Comparison of ENCODE assay signal across 8 mouse cellular contexts in the genomic region with DNA sequence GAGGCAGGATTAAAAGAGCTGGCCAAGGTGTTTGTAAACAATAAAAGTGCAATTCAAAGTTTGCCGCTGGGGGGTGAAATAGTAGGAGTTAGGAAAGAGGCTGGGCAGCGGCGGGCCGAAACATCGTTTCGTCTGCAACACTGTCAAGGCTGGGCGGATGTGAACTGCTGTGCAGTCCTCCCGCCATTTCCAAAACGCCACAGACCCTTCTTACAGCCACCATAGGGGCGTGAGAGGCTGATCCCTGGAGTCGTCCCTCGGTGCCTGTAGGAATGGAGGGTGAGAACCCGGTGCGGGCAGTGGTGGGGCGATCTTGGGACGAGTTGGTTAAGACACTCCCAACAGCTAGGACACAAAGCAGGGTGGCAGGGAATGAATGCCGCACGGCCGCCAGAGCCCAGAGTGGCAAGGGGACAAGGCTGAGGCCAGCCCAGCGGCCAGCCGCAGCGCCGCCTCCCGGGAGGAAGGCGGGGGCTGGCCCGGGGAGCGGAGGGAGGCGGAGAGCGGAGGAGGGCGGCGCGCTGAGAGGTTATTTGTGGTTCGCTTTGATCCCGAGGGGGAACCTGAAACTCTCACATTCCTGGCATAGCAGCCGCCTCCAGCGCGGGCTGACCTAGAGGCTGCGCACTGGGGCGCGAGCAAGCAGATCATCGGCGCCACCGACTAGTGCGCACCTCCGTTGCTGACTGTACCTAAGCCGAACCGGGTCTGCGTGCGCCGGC. TPM values are rescaled to one million over a fixed set of nuclear protein-coding genes. Genes with fewer than 3 reads are reported as not detected.
A peak's percentile ranks its signal among the peaks of the same experiment; 100 is the strongest.
DNase-seq lines count a peak whose midpoint lies in the region; ATAC-seq lines count a peak whose summit lies in the region.

No protein-coding gene starts in this region.

- H3K4me1 ChIP-seq in forebrain, embryonic 12.5 days: peaks cover 59% of the 10 kb centered on the region
- peaks cover 49% of the 10 kb centered on the region for H3K4me1 ChIP-seq in heart, embryonic 16.5 days (ENCODE audit: control insufficient read depth, insufficient read depth, low read length)
- peaks cover 25% of the 10 kb centered on the region for H3K4me1 ChIP-seq in liver, embryonic 13.5 days (replicated peaks)
- H3K4me1 ChIP-seq in neural tube, embryonic 11.5 days (ENCODE audit: control insufficient read depth, insufficient read depth, low read length): peaks cover 45% of the 10 kb centered on the region

- H3K27me3 ChIP-seq in forebrain, embryonic 12.5 days: peaks cover 3% of the 10 kb centered on the region
- H3K27me3 ChIP-seq in heart, embryonic 16.5 days (ENCODE audit: control insufficient read depth, insufficient read depth, low read length): no peaks in the 10 kb centered on the region
- peaks cover 65% of the 10 kb centered on the region for H3K27me3 ChIP-seq in liver, embryonic 13.5 days
- H3K27me3 ChIP-seq in neural tube, embryonic 11.5 days (ENCODE audit: control insufficient read depth, insufficient read depth, low read length): no peaks in the 10 kb centered on the region

- peak overlapping the region; percentile 85 for H3K4me3 ChIP-seq in forebrain, embryonic 12.5 days (replicated peaks)
- peak overlapping the region; percentile 94 for H3K4me3 ChIP-seq in heart, embryonic 16.5 days (ENCODE audit: low read length)
- peak overlapping the region; percentile 63 for H3K4me3 ChIP-seq in liver, embryonic 13.5 days (replicated peaks)
- H3K4me3 ChIP-seq in neural tube, embryonic 11.5 days (ENCODE audit: low read depth, low read length): peak overlapping the region; percentile 84

- H3K9me3 ChIP-seq in forebrain, embryonic 12.5 days: no peaks in the 10 kb centered on the region
- no peaks in the 10 kb centered on the region for H3K9me3 ChIP-seq in heart, embryonic 16.5 days (replicated peaks; ENCODE audit: control insufficient read depth, low read length)
- H3K9me3 ChIP-seq in liver, embryonic 13.5 days (replicated peaks): no peaks in the 10 kb centered on the region
- no peaks in the 10 kb centered on the region for H3K9me3 ChIP-seq in neural tube, embryonic 11.5 days (ENCODE audit: control insufficient read depth, low read length)

- peaks cover 26% of the 10 kb centered on the region for H3K36me3 ChIP-seq in forebrain, embryonic 12.5 days (replicated peaks)
- peaks cover 11% of the 10 kb centered on the region for H3K36me3 ChIP-seq in heart, embryonic 16.5 days (ENCODE audit: control insufficient read depth, insufficient read depth)
- H3K36me3 ChIP-seq in liver, embryonic 13.5 days: peaks cover 10% of the 10 kb centered on the region
- peaks cover 8% of the 10 kb centered on the region for H3K36me3 ChIP-seq in neural tube, embryonic 11.5 days (ENCODE audit: control insufficient read depth, insufficient read depth, low read length)

- ATAC-seq in forebrain, embryonic 12.5 days (ENCODE audit: low FRiP score): peak; percentile 83
- peak; percentile 91 for ATAC-seq in heart, embryonic 16.5 days (replicated peaks; ENCODE audit: extremely low read depth, insufficient read depth, low FRiP score)
- ATAC-seq in liver, embryonic 13.5 days (ENCODE audit: low read depth): peak; percentile 73
- ATAC-seq in neural tube, embryonic 11.5 days (ENCODE audit: insufficient read depth, low FRiP score, low TSS enrichment): peak; percentile 82

- peak overlapping the region; percentile 94 for H3K9ac ChIP-seq in forebrain, embryonic 12.5 days
- peak overlapping the region; percentile 100 for H3K9ac ChIP-seq in heart, embryonic 16.5 days (ENCODE audit: low read length)
- peak overlapping the region; percentile 70 for H3K9ac ChIP-seq in liver, embryonic 13.5 days
- H3K9ac ChIP-seq in neural tube, embryonic 11.5 days (ENCODE audit: low read length): peak overlapping the region; percentile 99

- peak overlapping the region; percentile 90 for H3K4me2 ChIP-seq in forebrain, embryonic 12.5 days
- peak overlapping the region; percentile 96 for H3K4me2 ChIP-seq in heart, embryonic 16.5 days (ENCODE audit: low read depth, low read length)
- H3K4me2 ChIP-seq in liver, embryonic 13.5 days: peak overlapping the region; percentile 67
- H3K4me2 ChIP-seq in neural tube, embryonic 11.5 days (ENCODE audit: low read depth): peak overlapping the region; percentile 56

- 1% methylated on average over 40 of the region's 50 CpGs for WGBS in forebrain, embryonic 12.5 days
- WGBS in heart, embryonic 16.5 days: under 1% methylated on average over 50 of the region's 50 CpGs
- WGBS in liver, embryonic 13.5 days (ENCODE audit: insufficient replicate concordance): 1% methylated on average over 50 of the region's 50 CpGs
- WGBS in neural tube, embryonic 11.5 days: under 1% methylated on average over 46 of the region's 50 CpGs

- H3K27ac ChIP-seq in forebrain, embryonic 12.5 days: peak overlapping the region; percentile 98
- H3K27ac ChIP-seq in heart, embryonic 16.5 days (ENCODE audit: low read length): peak overlapping the region; percentile 99
- H3K27ac ChIP-seq in liver, embryonic 13.5 days: peak overlapping the region; percentile 82
- H3K27ac ChIP-seq in neural tube, embryonic 11.5 days (ENCODE audit: low read depth, low read length): peak overlapping the region; percentile 98

- DNase-seq in CD4-positive, CD25-positive, alpha-beta regulatory T cell, adult 2 months (ENCODE audit: low read depth, low spot score): peak; percentile 33
- DNase-seq in c-Kit-positive CD71-negative TER-119-negative erythroid progenitor cells, embryonic 14.5 days (ENCODE audit: low read depth): peak; percentile 64
- peak; percentile 95 to 97 for DNase-seq in kidney, postnatal 25 days
- peak; percentile 35 for DNase-seq in liver, embryonic 13.5 days
- peak; percentile 93 for DNase-seq in neural tube, embryonic 11.5 days (ENCODE audit: low spot score)
- DNase-seq in telencephalon, adult 2 months (ENCODE audit: low read depth, low spot score): peak; percentile 50

RNA-seq across cellular contexts. Expression of a gene that starts 0.9 kb away (rescaled TPM):
- polyA plus RNA-seq in forebrain, embryonic 12.5 days (2016; fragmentation: Nextera tagmentation; extraction: Ambion mirVana): 82.4 TPM in 2 replicates
- polyA plus RNA-seq in heart, embryonic 16.5 days (2015; fragmentation: Nextera tagmentation; extraction: Ambion mirVana): 38.6 and 43.4 TPM in 2 replicates
- 4.2 and 4.5 TPM in 2 replicates for polyA plus RNA-seq in liver, embryonic 13.5 days (2015; fragmentation: Nextera tagmentation; extraction: Ambion mirVana)
- 70.6 and 76.7 TPM in 2 replicates for polyA plus RNA-seq in neural tube, embryonic 11.5 days (2014; fragmentation: Nextera tagmentation; extraction: Ambion mirVana)

Comparison
In these comparisons a context has a peak if more than half of its experiments do, and no peak if none do; other contexts are left out.
1. Peak in every context shown above with its lines: DNase-seq, ATAC-seq, H3K4me3 ChIP-seq and H3K27ac ChIP-seq.
2. DNase-seq: peak in every context shown above with its lines; median percentile 96 in kidney, postnatal 25 days; 93 in neural tube, embryonic 11.5 days; 64 in c-Kit-positive CD71-negative TER-119-negative erythroid progenitor cells, embryonic 14.5 days; 50 in telencephalon, adult 2 months; 35 in liver, embryonic 13.5 days; 33 in CD4-positive, CD25-positive, alpha-beta regulatory T cell, adult 2 months.